Mouse (Mus musculus): Measurements from ENCODE around the gene Grik5.

GRCm38 (mm10) chr7:25098169-25098568, 26.0 kb upstream of the Grik5 start:
- no peak for TF ChIP-seq CTCF (IDR thresholded peaks at IDR 0.05; ENCODE audit: control insufficient read depth, insufficient read depth, low read length)
- TF ChIP-seq POLR2A (IDR thresholded peaks at IDR 0.05; ENCODE audit: borderline replicate concordance, control insufficient read depth, low read depth, low read length): no peak
